Mouse (Mus musculus) gastrocnemius, adult 18-20 months (tissue): ENCODE results near the gene Agtrap. TPM values are rescaled to one million over a fixed set of nuclear protein-coding genes. Genes with fewer than 3 reads are reported as not detected.
"Not testable (repeated sequence)": the region's sequence is repeated elsewhere in the genome, so short reads cannot be mapped to it uniquely, and the experiment has no call there.

Experiments used
- DNase-seq: peaks from one replicate; pipeline ENCODE4 v3.0.0; 2021; ENCODE audit warnings: low spot score
- total RNA-seq, 2 experiments: library from RNA; stranded (reverse); gene quantifications; 2 replicates each; pipeline ENCODE4 v1.2.3; 2021

Agtrap gene
- total RNA-seq, 2 experiments from 2014 or later: 9.3 to 12.8 TPM

GRCm38 (mm10) chr4:148051886-148052285 is 35.9 kb downstream of the Agtrap start:
- no peak for DNase-seq

GRCm38 (mm10) chr4:148051046-148051776 is 36.6 kb downstream of the Agtrap start:
- no peak for DNase-seq

- not testable (repeated sequence) for DNase-seq
Observed at GRCm38 (mm10) chr4:148050396-148050914, 37.4 kb downstream of the Agtrap start.

GRCm38 (mm10) chr4:148046450-148047031 is 41.3 kb downstream of the Agtrap start:
- no peak for DNase-seq

- no peak for DNase-seq
Observed at GRCm38 (mm10) chr4:148044113-148044512, 43.7 kb downstream of the Agtrap start.

- DNase-seq: not testable (repeated sequence)
Observed at GRCm38 (mm10) chr4:148043327-148043726, 44.5 kb downstream of the Agtrap start.

GRCm38 (mm10) chr4:148041611-148042191 is 46.1 kb downstream of the Agtrap start:
- peak; percentile 34 for DNase-seq

GRCm38 (mm10) chr4:148040933-148041610 is 46.8 kb downstream of the Agtrap start:
- peak; percentile 78 for DNase-seq

- DNase-seq: no peak
Observed at GRCm38 (mm10) chr4:148040029-148040830, 47.6 kb downstream of the Agtrap start.

GRCm38 (mm10) chr4:148039254-148040028 is 48.4 kb downstream of the Agtrap start:
- no peak for DNase-seq

- peak; percentile 100 for DNase-seq
Observed at GRCm38 (mm10) chr4:148038600-148039253, 49.1 kb downstream of the Agtrap start, which contains the start of the genes Clcn6 and Mthfr. Gene Clcn6 (minus strand): TSS chr4:148038821. Gene Mthfr (plus strand): TSS chr4:148039077.

- DNase-seq: no peak
Observed at GRCm38 (mm10) chr4:148038079-148038599, 49.7 kb downstream of the Agtrap start.

- DNase-seq: no peak
Observed at GRCm38 (mm10) chr4:148035440-148035839, 52.4 kb downstream of the Agtrap start.

- no peak for DNase-seq
Observed at GRCm38 (mm10) chr4:148033858-148034410, 53.9 kb downstream of the Agtrap start.

GRCm38 (mm10) chr4:148030506-148030905 is 57.3 kb downstream of the Agtrap start:
- DNase-seq: no peak

- no peak for DNase-seq
Observed at GRCm38 (mm10) chr4:148029297-148029696, 58.5 kb downstream of the Agtrap start.
